Mouse (Mus musculus): ENCODE measurements at regions not wholly inside any gene's neighbourhood (a gene's known extent, or its start where the extent isn't known, plus 50 kb on each side); places are given as distances from the start of the nearest gene placed in this dataset.

DNA sequence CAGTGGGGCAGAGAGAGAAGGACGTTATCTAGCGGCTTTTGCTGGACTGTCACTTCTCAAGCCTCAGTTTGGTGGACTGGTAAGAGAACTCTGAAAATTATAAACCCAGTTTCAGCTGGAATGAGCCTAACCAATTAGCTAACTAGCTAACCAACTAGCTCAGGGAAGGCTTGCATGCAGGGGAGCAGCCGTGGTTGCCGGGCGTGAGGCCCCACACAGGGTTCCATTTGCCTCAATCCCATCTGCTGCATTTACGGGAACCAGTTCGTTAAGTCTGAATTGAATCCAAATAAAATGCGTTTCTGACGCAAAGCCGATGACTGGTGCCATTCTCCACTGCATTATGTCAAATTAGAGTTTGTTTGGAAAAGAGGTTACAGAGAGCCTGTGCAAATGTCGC is 123.9 kb upstream of the Mpdz start:
- H3K4me1 ChIP-seq (ENCODE audit: control insufficient read depth in 1 of 2, insufficient read depth in 2 of 2, low read length in 2 of 2) = no peaks in the 10 kb centered on the region
- TF ChIP-seq CTCF (IDR thresholded peaks at IDR 0.05 in 2 of 3, conservative IDR thresholded peaks at IDR 0.05 in 1 of 3; ENCODE audit: control insufficient read depth in 1 of 3, insufficient read depth in 1 of 3, low read depth in 2 of 3, low read length in 3 of 3, poor library complexity in 1 of 3, severe bottlenecking in 1 of 3) (no peak), UBTF (IDR thresholded peaks at IDR 0.05; ENCODE audit: borderline replicate concordance, insufficient read depth, low read depth, low read length) (no peak), E2F4 (IDR thresholded peaks at IDR 0.05; ENCODE audit: borderline replicate concordance, low read depth, low read length) (no peak), MYC (IDR thresholded peaks at IDR 0.05; ENCODE audit: low read depth, low read length) (no peak), ZNF384 (IDR thresholded peaks at IDR 0.05; ENCODE audit: low read depth, low read length) (no peak), ETS1 (IDR thresholded peaks at IDR 0.05; ENCODE audit: low read depth, low read length) (no peak), MAZ (IDR thresholded peaks at IDR 0.05; ENCODE audit: low read depth, low read length) (no peak), MAFK (IDR thresholded peaks at IDR 0.05; ENCODE audit: borderline replicate concordance, low read depth, low read length) (no peak), POLR2AphosphoS2 (IDR thresholded peaks at IDR 0.05; ENCODE audit: low read length) (no peak), USF1 (IDR thresholded peaks at IDR 0.05; ENCODE audit: low read depth, low read length) (no peak), GABPA (IDR thresholded peaks at IDR 0.05; ENCODE audit: low read depth, low read length) (no peak), TAL1 (IDR thresholded peaks at IDR 0.05; ENCODE audit: low read length) (no peak), POLR2A (IDR thresholded peaks at IDR 0.05; ENCODE audit: control insufficient read depth in 1 of 2, insufficient read depth in 1 of 2, low read depth in 1 of 2, low read length in 2 of 2, poor library complexity in 1 of 2) (no peak)

DNA sequence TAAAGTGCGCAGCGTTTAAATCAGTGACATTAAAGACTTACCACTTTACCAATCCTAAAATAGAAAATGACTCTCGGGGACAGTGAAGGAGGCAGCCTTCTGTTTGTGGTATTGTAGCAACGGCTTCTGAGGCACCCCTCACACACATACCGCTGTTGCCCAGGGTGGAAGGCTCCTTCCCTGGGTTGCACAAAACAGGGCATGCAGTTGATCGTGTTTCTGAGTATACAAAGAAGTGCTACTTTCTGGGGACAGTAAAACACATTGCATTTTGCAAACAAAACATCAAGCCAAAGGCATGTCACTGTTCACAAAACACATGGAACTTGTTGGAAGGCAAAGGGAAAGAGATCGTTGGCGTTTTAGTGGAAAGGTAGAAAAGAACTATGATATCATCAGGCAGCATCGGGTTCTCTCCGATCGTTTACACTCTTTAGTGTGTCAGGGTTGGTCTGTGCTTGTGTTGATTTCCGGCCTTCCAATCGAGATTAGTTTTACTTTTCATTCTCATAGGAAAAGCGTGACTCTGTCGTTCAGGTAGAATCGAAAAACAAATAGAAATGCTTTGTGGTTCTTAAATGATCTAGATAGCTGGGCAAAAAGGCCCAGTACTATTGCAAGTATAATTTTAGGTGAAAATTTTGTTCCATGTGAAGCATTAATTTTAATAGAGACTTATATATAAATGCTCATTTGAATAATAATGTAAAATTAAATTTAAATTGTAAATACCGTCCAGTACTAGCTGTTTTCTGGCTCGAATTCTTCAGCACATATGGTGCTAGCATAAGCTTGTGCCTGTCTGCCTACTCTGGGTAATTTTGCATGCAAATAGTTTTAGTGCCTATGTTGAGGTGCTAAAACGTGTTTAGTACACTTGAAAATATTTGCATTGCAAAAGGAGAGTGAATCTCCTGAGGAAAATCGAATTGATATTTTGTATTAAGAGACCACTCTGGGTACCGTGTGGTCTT is 123.1 kb upstream of the Mpdz start:
- Histone ChIP-seq H3K4me3 (ENCODE audit: control insufficient read depth in 1 of 2, insufficient read depth in 1 of 2, low read depth in 2 of 2, low read length in 2 of 2) (no peak overlapping the region), H3K4me1 (ENCODE audit: control insufficient read depth in 1 of 2, insufficient read depth in 2 of 2, low read length in 2 of 2) (no peaks in the 10 kb centered on the region), H3K79me2 (ENCODE audit: control insufficient read depth, insufficient read depth, low read length, poor library complexity) (no peaks in the 10 kb centered on the region), H3K9me3 (replicated peaks; ENCODE audit: insufficient read depth, low read length) (no peaks in the 10 kb centered on the region), H3K27ac (ENCODE audit: control insufficient read depth, low read depth, low read length) (no peak overlapping the region), H3K36me3 (ENCODE audit: control insufficient read depth in 1 of 2, insufficient read depth in 2 of 2, low read length in 2 of 2) (no peaks in the 10 kb centered on the region), H3K27me3 (ENCODE audit: control insufficient read depth in 1 of 2, insufficient read depth in 2 of 2, low read length in 2 of 2) (no peaks in the 10 kb centered on the region), H3K9ac (ENCODE audit: control insufficient read depth, low read depth, low read length, poor library complexity, severe bottlenecking) (no peak overlapping the region)
- no peak for DNase-seq (ENCODE audit: low read depth, low spot score)
- TF ChIP-seq MAX (IDR thresholded peaks at IDR 0.05; ENCODE audit: low read length) (no peak), GATA1 (IDR thresholded peaks at IDR 0.05; ENCODE audit: low read depth, low read length) (no peak), GABPA (IDR thresholded peaks at IDR 0.05; ENCODE audit: low read depth, low read length) (no peak), USF2 (IDR thresholded peaks at IDR 0.05; ENCODE audit: borderline replicate concordance in 1 of 2, insufficient read depth in 1 of 2, low read depth in 1 of 2, low read length in 2 of 2) (no peak), CHD2 (IDR thresholded peaks at IDR 0.05; ENCODE audit: low read length) (no peak)

More for the DNA sequence above, 123.9 kb upstream of the Mpdz start:
- H3K27me3 ChIP-seq (ENCODE audit: control insufficient read depth in 1 of 2, insufficient read depth in 2 of 2, low read length in 2 of 2) = no peaks in the 10 kb centered on the region
- H3K9me3 ChIP-seq (replicated peaks; ENCODE audit: insufficient read depth, low read length) = no peaks in the 10 kb centered on the region
- no peaks in the 10 kb centered on the region for H3K36me3 ChIP-seq (ENCODE audit: control insufficient read depth in 1 of 2, insufficient read depth in 2 of 2, low read length in 2 of 2)
- H3K79me2 ChIP-seq (ENCODE audit: control insufficient read depth, insufficient read depth, low read length, poor library complexity) = no peaks in the 10 kb centered on the region
- no peak for DNase-seq (ENCODE audit: low read depth, low spot score)
- H3K9ac ChIP-seq (ENCODE audit: control insufficient read depth, low read depth, low read length, poor library complexity, severe bottlenecking) = no peak overlapping the region
- H3K4me3 ChIP-seq (ENCODE audit: control insufficient read depth in 1 of 2, insufficient read depth in 1 of 2, low read depth in 2 of 2, low read length in 2 of 2) = no peak overlapping the region
- H3K27ac ChIP-seq (ENCODE audit: control insufficient read depth, low read depth, low read length) = no peak overlapping the region

All from MEL (cell line).